Mouse (Mus musculus): Measurements from ENCODE around the gene Nipsnap3b. TPM values are rescaled to one million over a fixed set of nuclear protein-coding genes. Genes with fewer than 3 reads are reported as not detected.

Nipsnap3b gene
- total RNA-seq, 2 experiments from 2014 or later: 15.6 to 15.9 TPM

Other genes starting within 250 kb of the Nipsnap3b start
- gene Olfr275, start 197.3 kb upstream of the Nipsnap3b start, total RNA-seq (2021): not detected
- gene Olfr273, start 152.6 kb upstream of the Nipsnap3b start, total RNA-seq (2021): not detected
- gene Olfr272, start 92.7 kb upstream of the Nipsnap3b start, total RNA-seq (2021): not detected
- gene Olfr270, start 47.3 kb upstream of the Nipsnap3b start, total RNA-seq (2021): not detected
- not detected for gene Nipsnap3a, start 22.6 kb upstream of the Nipsnap3b start, total RNA-seq (2021)
- 10 to 100 TPM; 21.4 to 21.7 TPM for gene Abca1, start 148.0 kb downstream of the Nipsnap3b start, total RNA-seq (2021)